Mouse (Mus musculus): ENCODE results near the gene Agfg2.
"Not testable (repeated sequence)": the region's sequence is repeated elsewhere in the genome, so short reads cannot be mapped to it uniquely, and the experiment has no call there.

Agfg2 gene

GRCm38 (mm10) chr5:137642886-137643285 is 41.6 kb downstream of the Agfg2 start:
- DNase-seq, result no peak

- DNase-seq, result peak in 1 of 2 experiments; percentile 52
Observed at GRCm38 (mm10) chr5:137641054-137641453, 43.5 kb downstream of the Agfg2 start, which contains the start of gene Sap25. Sap25 (plus strand) TSS chr5:137641334.

GRCm38 (mm10) chr5:137639472-137639871 is 45.1 kb downstream of the Agfg2 start:
- DNase-seq, result no peak

- DNase-seq, result no peak
Observed at GRCm38 (mm10) chr5:137633397-137634084, 51.0 kb downstream of the Agfg2 start.

- no peak for DNase-seq
Observed at GRCm38 (mm10) chr5:137631591-137631990, 52.9 kb downstream of the Agfg2 start.

GRCm38 (mm10) chr5:137631171-137631570 is 53.4 kb downstream of the Agfg2 start:
- DNase-seq, result no peak

GRCm38 (mm10) chr5:137630602-137631001 is 53.9 kb downstream of the Agfg2 start:
- DNase-seq, result no peak

GRCm38 (mm10) chr5:137629906-137630545 is 54.5 kb downstream of the Agfg2 start:
- no peak for DNase-seq

GRCm38 (mm10) chr5:137629306-137629721 is 55.2 kb downstream of the Agfg2 start:
- peak; percentile 72 to 80 for DNase-seq

- DNase-seq, result peak; percentile 100
Observed at GRCm38 (mm10) chr5:137628498-137629305, 55.8 kb downstream of the Agfg2 start, which contains the start of the genes Fbxo24, Lrch4 and Gm20605. Fbxo24 (minus strand) TSS chr5:137629002. Lrch4 (plus strand) TSS chr5:137629121. Gm20605 (plus strand) TSS chr5:137629175.

- DNase-seq, result no peak
Observed at GRCm38 (mm10) chr5:137627991-137628390, 56.5 kb downstream of the Agfg2 start.

- no peak for DNase-seq
Observed at GRCm38 (mm10) chr5:137623937-137624530, 60.5 kb downstream of the Agfg2 start.

- no peak for DNase-seq
Observed at GRCm38 (mm10) chr5:137615347-137615746, 69.2 kb downstream of the Agfg2 start.

GRCm38 (mm10) chr5:137614921-137615320 is 69.6 kb downstream of the Agfg2 start:
- not testable (repeated sequence) for DNase-seq

- DNase-seq, result no peak
Observed at GRCm38 (mm10) chr5:137613550-137613949, 71.0 kb downstream of the Agfg2 start, which contains the start of gene Pcolce. Pcolce (minus strand) TSS chr5:137613784.

GRCm38 (mm10) chr5:137613076-137613475 is 71.5 kb downstream of the Agfg2 start:
- no peak for DNase-seq

GRCm38 (mm10) chr5:137611245-137611602 is 73.3 kb downstream of the Agfg2 start:
- peak in 1 of 2 experiments; percentile 32 for DNase-seq

- DNase-seq, result no peak
Observed at GRCm38 (mm10) chr5:137610548-137611244, 73.8 kb downstream of the Agfg2 start.

- no peak for DNase-seq
Observed at GRCm38 (mm10) chr5:137610056-137610455, 74.5 kb downstream of the Agfg2 start.

- no peak for DNase-seq
Observed at GRCm38 (mm10) chr5:137609292-137609691, 75.2 kb downstream of the Agfg2 start.

GRCm38 (mm10) chr5:137608654-137609190 is 75.8 kb downstream of the Agfg2 start:
- no peak for DNase-seq

Measured in cerebellum, postnatal 10 days (tissue).